Mouse (Mus musculus) ES-Bruce4 (cell line): ENCODE data around the gene Exog. TPM values are rescaled to one million over a fixed set of nuclear protein-coding genes. Genes with fewer than 3 reads are reported as not detected.

Experiments used
- H3K27ac ChIP-seq: 2 replicates; pipeline ENCODE4 v1.5.1; 2012; ENCODE audit warnings: low read length, inconsistent platforms; ENCODE audit not compliant: insufficient read depth
- H3K27me3 ChIP-seq: 2 replicates; pipeline ENCODE4 v1.6.1; 2012; ENCODE audit warnings: mild to moderate bottlenecking, low read length, inconsistent platforms; ENCODE audit not compliant: control insufficient read depth, poor library complexity, insufficient read depth, severe bottlenecking
- H3K36me3 ChIP-seq: 2 replicates; pipeline ENCODE4 v1.6.1; 2012; ENCODE audit warnings: inconsistent platforms, mild to moderate bottlenecking, low read length, moderate library complexity; ENCODE audit not compliant: control insufficient read depth, poor library complexity, insufficient read depth, severe bottlenecking
- H3K4me1 ChIP-seq: one replicate; pipeline ENCODE4 v1.8.1; 2011; ENCODE audit warnings: low read length; ENCODE audit not compliant: control insufficient read depth, insufficient read depth
- H3K4me3 ChIP-seq: 2 replicates; pipeline ENCODE4 v1.5.1; 2011; ENCODE audit warnings: low read depth, mild to moderate bottlenecking, low read length
- H3K9ac ChIP-seq: 2 replicates; pipeline ENCODE4 v1.6.1; 2012; ENCODE audit warnings: low read depth, mild to moderate bottlenecking, inconsistent platforms; ENCODE audit not compliant: poor library complexity, severe bottlenecking
- H3K9me3 ChIP-seq: replicated peaks from 2 replicates; pipeline ENCODE4 v1.6.1; 2012; ENCODE audit warnings: mild to moderate bottlenecking, low read length, inconsistent platforms; ENCODE audit not compliant: control insufficient read depth, poor library complexity, insufficient read depth, severe bottlenecking
- CTCF ChIP-seq: IDR thresholded peaks from one replicate; pipeline ENCODE4 v1.8.1; 2011; ENCODE audit warnings: low read depth, low read length
- EP300 ChIP-seq: IDR thresholded peaks from 2 replicates; pipeline ENCODE4 v1.6.1; 2011; ENCODE audit warnings: low read depth, low read length; ENCODE audit not compliant: insufficient read depth
- POLR2A ChIP-seq: IDR thresholded peaks from one replicate; pipeline ENCODE4 v1.8.1; 2011; ENCODE audit warnings: low read length; ENCODE audit not compliant: insufficient read depth
- polyA plus RNA-seq: library from polyadenylated mRNA; stranded (reverse); fragments of >200 nt; gene quantifications from 2 replicates; pipeline ENCODE4 v1.2.4, GENCODE M21; 2011; ENCODE audit warnings: low read depth; ENCODE audit not compliant: missing spikeins, insufficient read depth, insufficient read length

The Exog gene
- polyA plus RNA-seq, 1 experiment = 11.0 TPM

DNA sequence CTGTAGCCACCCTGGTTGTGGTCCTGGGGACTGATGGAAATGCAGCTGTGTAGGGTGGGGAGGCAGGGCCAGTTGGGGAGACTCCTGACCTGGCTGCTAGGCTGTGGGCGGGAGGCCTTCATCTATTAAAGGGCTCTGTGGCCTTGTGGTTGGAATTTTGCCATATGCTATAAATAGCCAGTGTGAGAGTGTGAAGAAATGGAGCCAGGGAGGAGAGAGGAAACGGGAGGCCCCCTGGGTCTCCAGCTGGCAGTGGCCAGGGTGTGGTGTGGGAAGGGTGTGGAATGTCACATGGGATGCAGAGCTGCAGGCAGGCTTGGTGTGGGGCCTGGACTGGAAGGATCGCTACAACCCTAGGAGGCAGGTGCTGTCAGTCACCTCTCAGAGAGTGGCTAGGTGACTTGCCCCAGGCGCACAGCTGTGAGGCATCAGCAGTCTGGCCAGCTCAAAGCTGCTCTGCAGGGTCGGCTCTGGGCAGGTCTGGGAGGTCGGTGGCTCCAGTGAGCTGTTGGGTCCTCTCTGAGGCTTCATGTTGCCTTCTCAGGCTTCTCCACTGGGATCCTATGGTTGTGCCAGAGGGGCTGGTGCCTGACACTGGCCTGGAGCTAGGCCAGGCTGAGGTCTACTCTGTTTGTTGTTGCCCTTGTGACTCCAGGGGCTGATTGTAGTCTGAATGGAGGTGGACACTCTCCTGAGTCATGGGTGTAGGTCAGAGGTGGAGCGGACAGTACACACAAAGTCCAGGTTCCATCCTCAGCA, 19.3 kb upstream of the Exog start:
- TF ChIP-seq POLR2A = no peak
- no peak for TF ChIP-seq EP300
- no peak for TF ChIP-seq CTCF
- Histone ChIP-seq H3K9ac (no peak overlapping the region), H3K27me3 (no peaks in the 10 kb centered on the region), H3K4me1 (peaks cover 2% of the 10 kb centered on the region), H3K36me3 (0 out of 2 replicates have a peak, but pooled peaks cover 4% of the 10 kb centered on the region), H3K27ac (no peak overlapping the region), H3K9me3 (no peaks in the 10 kb centered on the region), H3K4me3 (no peak overlapping the region)

DNA sequence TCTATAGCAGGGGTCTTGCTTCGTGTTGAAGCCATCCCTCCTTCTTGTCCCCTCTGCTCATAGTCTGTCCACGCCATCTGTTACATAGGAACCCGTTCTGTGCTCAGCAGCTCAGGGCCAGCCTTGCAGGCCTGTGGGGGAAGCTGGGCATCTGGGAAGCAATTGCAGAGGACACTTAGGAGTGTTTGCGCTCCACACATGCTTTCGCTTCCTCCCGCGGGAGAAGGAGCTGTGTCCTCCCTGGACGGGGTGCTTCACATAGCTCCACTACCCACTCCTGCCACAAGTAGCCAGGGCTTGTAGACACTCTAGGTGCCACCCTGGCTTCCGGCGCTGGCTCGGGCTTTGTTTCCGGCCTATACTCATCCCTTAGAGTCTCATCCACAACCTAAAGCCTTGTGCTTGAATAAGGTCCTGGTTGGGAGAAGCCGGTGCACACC, 18.7 kb upstream of the Exog start:
- Histone ChIP-seq H3K9ac (no peak overlapping the region), H3K4me1 (peaks cover 2% of the 10 kb centered on the region), H3K27me3 (no peaks in the 10 kb centered on the region), H3K4me3 (no peak overlapping the region), H3K9me3 (no peaks in the 10 kb centered on the region), H3K36me3 (0 out of 2 replicates have a peak, but pooled peaks cover 4% of the 10 kb centered on the region), H3K27ac (no peak overlapping the region)
- TF ChIP-seq CTCF = no peak
- TF ChIP-seq EP300 = no peak
- no peak for TF ChIP-seq POLR2A

DNA sequence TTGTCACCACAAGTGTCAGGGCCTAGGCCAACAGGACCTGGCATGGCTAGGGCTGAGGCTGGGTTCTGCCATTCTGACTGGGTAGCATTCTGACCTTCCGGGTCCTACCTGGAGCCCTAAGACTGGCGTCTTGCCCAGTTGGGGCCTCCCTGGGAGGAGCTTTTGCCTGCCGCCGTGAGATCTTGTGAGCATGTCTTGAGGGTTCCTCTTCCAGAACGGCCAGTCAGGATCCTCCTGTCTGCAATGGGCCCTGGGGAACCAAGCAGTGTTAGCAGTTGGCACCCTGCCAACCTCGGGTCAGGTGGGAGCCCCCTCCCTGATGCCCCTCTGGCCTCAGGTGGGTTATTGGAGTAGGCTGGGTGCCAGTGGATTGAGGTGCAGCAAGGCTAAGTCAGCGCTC, 18.3 kb upstream of the Exog start:
- TF ChIP-seq CTCF (no peak), POLR2A (no peak), EP300 (no peak)
- Histone ChIP-seq H3K36me3 (0 out of 2 replicates have a peak, but pooled peaks cover 4% of the 10 kb centered on the region), H3K27ac (no peak overlapping the region), H3K9me3 (no peaks in the 10 kb centered on the region), H3K4me1 (peaks cover 2% of the 10 kb centered on the region), H3K4me3 (no peak overlapping the region), H3K27me3 (no peaks in the 10 kb centered on the region), H3K9ac (no peak overlapping the region)

DNA sequence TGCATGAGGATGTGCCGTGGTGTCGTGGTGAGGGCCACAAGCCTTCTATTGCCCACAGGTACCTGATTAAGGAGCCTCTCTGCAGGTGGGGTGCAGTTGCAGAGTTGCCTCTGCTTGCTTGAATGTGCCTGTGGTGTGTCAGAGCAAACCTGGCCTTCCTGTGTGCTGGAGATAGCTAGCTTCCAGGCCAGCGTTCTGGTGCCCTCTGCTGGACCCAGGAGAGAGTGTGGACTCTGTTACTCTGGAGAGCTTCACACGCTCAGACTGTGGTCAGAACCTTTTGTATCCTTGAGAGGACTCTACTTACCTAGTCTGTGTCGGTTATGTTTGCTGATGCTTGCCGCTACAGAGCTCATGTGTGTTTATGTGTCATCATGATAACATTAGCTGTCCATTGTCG, 14.4 kb upstream of the Exog start:
- Histone ChIP-seq H3K4me3 (no peak overlapping the region), H3K36me3 (0 out of 2 replicates have a peak, but pooled peaks cover 7% of the 10 kb centered on the region), H3K27me3 (no peaks in the 10 kb centered on the region), H3K4me1 (no peaks in the 10 kb centered on the region), H3K27ac (no peak overlapping the region), H3K9ac (no peak overlapping the region), H3K9me3 (no peaks in the 10 kb centered on the region)
- TF ChIP-seq CTCF = peak; percentile 93
- no peak for TF ChIP-seq EP300
- TF ChIP-seq POLR2A = no peak

DNA sequence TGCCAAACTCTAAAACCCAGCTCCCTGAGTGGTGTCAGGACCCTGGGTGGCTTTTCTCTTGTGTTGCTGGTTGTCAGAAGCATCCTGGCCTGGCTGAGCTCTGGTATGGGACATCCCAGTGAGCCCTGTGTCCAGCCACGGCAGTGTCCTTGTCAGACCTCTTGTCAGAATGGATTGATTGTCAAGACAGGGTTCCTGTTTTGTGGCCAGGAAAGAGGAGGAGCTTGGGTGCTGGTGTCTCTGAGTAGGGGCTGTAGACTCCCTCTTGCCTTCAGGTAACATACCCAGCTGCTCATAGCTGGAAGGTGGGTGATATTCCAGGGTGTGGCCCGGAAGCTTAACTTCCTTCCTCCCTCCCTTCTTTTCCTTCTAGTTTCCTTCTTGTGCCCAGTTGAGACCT, 8.9 kb upstream of the Exog start:
- TF ChIP-seq POLR2A (no peak), EP300 (no peak), CTCF (no peak)
- Histone ChIP-seq H3K36me3 (0 out of 2 replicates have a peak, but pooled peaks cover 3% of the 10 kb centered on the region), H3K27ac (no peak overlapping the region), H3K9me3 (no peaks in the 10 kb centered on the region), H3K27me3 (no peaks in the 10 kb centered on the region), H3K4me3 (no peak overlapping the region), H3K9ac (no peak overlapping the region), H3K4me1 (no peaks in the 10 kb centered on the region)

DNA sequence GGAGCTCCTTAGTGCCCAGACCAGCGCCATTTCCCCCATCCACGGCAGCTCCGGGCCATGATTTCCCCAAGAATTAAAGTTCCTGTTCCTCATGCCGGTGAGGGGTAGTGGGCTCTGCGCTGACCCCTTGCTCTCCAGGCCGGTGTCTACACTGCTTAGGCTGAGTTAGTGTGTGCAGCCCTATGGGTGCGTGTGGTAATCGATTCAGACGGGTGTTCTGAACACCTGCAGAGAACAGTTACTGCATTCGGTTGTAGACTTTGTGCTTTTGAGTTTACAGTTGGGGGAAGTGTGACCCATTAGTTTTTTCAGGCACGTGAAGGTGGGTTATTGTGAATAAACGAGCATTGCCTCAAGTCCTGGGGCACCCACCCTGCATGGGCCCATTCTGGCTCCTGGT, 6.7 kb upstream of the Exog start:
- no peak overlapping the region for H3K4me3 ChIP-seq
- no peak overlapping the region for H3K27ac ChIP-seq
- H3K9me3 ChIP-seq = no peaks in the 10 kb centered on the region
- no peaks in the 10 kb centered on the region for H3K4me1 ChIP-seq
- H3K36me3 ChIP-seq = 0 out of 2 replicates have a peak, but pooled peaks cover 3% of the 10 kb centered on the region
- no peaks in the 10 kb centered on the region for H3K27me3 ChIP-seq
- no peak overlapping the region for H3K9ac ChIP-seq
- TF ChIP-seq CTCF (no peak), EP300 (no peak), POLR2A (no peak)
